Mouse (Mus musculus) left cerebral cortex, adult 8-10 months (tissue): Measurements from ENCODE around the gene Soga1. TPM values are rescaled to one million over a fixed set of nuclear protein-coding genes. Genes with fewer than 3 reads are reported as not detected.

Experiments used
- DNase-seq, 2 experiments: peaks; one replicate each; pipeline ENCODE4 v3.0.0; 2022; ENCODE audit warnings: low spot score in 2 of 2
- total RNA-seq, 4 experiments: library from RNA; stranded (reverse); gene quantifications; 2 replicates each; pipeline ENCODE4 v1.2.4; 2022

The Soga1 gene
- total RNA-seq = 10 to 100 TPM; 19.4 to 25.6 (median 22.0) TPM

- DNase-seq = peak; percentile 52 to 80
Measured at GRCm38 (mm10) chr2:157078793-157079700, at the start of gene Soga1. Gene Soga1 (minus strand): TSS chr2:157079254.

DNA sequence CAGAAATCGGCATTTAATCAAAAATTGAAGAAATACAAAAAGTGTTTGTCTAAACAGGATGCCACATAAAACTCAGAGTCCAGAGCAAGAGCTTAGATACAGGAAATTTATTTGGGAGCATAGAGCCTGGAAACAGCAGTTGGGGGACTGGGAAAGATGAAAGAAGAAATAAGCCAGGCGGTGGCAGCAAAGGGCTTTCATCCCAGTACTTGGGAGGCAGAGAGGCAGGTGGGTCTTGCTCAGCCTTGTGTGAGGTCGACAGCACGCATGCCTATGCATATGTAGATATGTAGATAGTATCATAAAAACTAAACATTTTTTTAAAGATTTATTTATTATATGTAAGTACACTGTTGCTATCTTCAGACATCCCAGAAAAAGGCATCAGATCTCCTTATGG is 49.0 kb upstream of the Soga1 start:
- DNase-seq = no peak

DNA sequence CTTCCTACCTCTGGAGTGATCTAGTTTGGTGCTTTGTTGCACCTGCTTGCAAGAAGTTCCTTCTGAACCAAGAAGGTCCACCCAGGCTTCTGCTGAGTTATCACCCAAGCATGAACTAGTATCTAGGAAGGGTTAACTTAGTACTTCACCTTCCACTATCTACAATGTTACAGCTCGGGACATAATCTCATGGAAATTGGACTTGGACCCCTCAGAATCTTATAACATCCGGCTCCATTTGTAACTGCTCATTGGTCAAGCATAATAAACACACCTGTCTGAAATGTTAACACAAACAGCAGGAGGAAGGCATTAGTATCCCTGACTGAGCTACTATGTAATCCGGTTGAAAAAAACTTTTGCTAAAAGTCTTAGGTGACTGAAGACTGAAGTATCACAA is 48.3 kb upstream of the Soga1 start:
- no peak for DNase-seq

- no peak for DNase-seq
Measured at GRCm38 (mm10) chr2:157125246-157125645, 46.2 kb upstream of the Soga1 start.

DNA sequence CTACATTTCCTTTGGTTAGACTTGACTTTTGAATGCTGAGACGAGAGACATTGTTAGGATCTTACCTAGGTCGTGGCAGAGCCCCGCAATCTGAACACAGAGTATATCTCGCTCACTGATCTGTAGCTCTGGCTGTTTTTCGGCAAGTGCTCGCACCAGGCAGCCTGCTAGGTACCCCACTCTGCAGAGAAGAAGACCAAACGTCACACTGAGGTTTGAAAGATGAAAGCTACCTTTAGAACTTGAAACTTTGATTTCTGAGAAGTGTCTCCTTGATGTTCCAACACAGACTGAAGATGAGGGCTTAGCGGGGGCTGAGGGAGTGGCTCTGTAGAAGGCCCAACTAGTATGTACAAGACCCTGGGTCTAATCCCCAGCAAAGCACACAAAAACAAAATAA is 42.7 kb upstream of the Soga1 start:
- DNase-seq = no peak

GRCm38 (mm10) chr2:157119075-157119474 is 40.0 kb upstream of the Soga1 start:
- DNase-seq = no peak

DNA sequence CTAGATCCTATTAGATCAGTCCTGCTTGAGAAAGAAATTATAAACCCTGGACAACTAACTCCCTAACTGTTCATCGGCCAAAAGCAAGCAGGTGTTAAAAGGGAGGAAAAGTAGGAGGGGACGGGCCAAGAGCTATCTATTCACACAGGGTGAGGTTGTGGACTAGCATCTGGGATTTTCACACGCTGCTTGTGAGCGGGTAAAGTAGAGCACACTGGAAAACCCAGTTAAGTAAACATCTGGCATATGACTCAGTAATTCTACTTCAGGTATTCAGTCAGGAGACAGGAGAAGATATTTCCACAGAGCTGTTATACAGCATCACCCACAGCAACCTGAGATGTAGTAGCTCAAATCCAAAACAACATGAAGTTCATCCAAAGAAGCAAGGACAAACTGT is 39.5 kb upstream of the Soga1 start:
- DNase-seq = no peak

DNA sequence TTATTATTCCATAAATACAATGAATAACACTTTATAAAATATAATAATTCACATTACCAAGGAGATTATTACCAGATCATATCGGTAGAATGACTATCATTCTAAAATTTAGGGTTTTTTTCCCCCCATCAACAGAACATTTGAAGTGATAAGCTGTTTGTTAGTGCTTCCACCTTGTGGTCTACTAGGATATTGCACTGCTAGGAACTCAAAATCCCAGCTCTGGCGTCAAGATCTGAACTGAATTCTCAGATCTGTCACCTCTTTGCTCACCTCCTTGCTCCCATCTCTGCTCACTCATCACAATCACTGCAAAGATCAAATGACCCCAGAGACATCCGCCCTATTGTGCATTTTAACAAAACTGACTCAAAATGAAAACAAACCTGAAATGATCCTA is 37.9 kb upstream of the Soga1 start:
- DNase-seq = no peak

GRCm38 (mm10) chr2:157108236-157108635 is 29.2 kb upstream of the Soga1 start:
- DNase-seq = no peak

- DNase-seq = no peak
Measured at GRCm38 (mm10) chr2:157104454-157104853, 25.4 kb upstream of the Soga1 start.

DNA sequence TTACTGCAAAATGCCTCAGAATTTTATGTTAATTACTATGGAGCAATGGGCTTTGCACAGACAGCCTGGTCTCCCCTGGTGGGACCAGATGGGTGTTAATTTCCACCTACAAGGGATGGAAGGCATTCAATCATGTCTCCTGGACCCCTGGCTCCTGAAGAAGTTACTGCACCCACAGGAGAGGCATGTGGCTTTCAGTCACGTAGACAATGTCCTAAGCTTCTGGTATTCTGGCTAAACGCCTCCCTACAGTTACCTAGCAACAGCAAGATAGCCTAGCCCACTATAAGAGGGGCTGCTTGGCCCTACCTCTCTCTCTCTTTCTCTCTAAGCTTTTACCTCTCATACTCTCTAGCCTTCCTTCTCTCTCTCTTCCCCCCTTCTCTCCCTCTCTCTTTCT is 23.2 kb upstream of the Soga1 start:
- DNase-seq = no peak

- DNase-seq = no peak
Measured at GRCm38 (mm10) chr2:157101650-157102049, 22.6 kb upstream of the Soga1 start.

GRCm38 (mm10) chr2:157100319-157100605 is 21.2 kb upstream of the Soga1 start:
- no peak for DNase-seq

DNA sequence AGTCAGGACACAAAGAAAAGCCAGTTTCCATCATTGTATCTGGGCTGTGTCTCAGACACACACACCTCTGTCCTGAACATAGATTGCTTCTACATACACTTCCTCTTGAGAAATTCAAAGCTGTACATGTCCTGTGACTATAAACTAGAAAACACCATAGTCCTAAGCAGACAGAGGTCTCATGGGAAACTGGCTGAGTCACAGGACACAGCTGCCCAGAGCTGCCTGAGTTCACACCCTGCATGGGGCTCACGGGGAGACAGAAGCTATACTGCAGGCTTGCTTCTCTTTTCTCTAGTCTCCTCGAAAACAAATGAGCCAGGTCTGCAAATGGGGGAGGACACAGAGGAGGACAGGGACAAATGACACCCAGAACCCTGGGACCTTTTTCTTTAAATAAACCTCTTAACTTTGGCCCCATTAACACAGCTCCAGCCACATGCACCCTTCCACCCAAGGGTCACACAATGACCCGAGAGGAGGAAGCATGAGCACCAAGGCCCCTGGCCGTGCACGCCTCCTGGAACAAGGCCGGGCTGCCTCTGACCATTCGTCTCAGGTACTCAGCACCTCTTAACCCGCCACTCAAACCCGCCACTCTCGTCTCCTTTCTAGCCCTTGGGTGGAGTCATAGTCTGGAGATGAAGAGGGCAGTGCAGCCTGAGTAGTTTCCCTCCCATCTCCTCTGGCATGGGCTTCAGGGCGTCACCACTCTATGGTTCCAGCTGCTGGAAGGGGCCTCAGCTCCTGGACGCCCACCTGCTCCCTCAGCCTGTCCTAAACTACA is 20.7 kb upstream of the Soga1 start:
- no peak for DNase-seq

- DNase-seq = peak in 1 of 2 experiments; percentile 59
Measured at GRCm38 (mm10) chr2:157095005-157095755, 16.1 kb upstream of the Soga1 start.

- no peak for DNase-seq
Measured at GRCm38 (mm10) chr2:157092024-157092423, 13.0 kb upstream of the Soga1 start.

GRCm38 (mm10) chr2:157087536-157088317 is 8.7 kb upstream of the Soga1 start:
- DNase-seq = peak in 1 of 2 experiments; percentile 84

DNA sequence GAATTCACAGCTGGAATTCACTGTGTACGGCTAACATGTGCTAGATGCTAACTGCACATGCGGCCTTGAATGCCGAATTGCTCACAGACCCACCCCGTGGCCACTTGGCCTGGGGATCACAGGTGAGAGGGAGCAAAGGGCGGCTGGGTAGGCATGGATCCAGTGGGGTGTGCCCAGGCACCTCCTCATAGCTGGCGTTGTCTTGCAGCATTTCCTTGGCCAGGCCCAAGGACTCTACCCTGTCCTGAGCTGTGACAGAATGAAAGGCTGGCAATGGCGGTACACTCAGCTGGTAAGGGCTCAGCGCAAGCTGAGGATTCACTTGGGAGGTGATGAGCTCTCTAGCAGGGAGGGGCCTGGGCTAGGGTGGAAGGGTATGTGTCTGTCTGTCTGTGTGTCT is 7.7 kb upstream of the Soga1 start, which contains the start of gene Tldc2:
Gene Tldc2 (plus strand): TSS at position 260 of the 400 bp plus-strand sequence.
- no peak for DNase-seq

DNA sequence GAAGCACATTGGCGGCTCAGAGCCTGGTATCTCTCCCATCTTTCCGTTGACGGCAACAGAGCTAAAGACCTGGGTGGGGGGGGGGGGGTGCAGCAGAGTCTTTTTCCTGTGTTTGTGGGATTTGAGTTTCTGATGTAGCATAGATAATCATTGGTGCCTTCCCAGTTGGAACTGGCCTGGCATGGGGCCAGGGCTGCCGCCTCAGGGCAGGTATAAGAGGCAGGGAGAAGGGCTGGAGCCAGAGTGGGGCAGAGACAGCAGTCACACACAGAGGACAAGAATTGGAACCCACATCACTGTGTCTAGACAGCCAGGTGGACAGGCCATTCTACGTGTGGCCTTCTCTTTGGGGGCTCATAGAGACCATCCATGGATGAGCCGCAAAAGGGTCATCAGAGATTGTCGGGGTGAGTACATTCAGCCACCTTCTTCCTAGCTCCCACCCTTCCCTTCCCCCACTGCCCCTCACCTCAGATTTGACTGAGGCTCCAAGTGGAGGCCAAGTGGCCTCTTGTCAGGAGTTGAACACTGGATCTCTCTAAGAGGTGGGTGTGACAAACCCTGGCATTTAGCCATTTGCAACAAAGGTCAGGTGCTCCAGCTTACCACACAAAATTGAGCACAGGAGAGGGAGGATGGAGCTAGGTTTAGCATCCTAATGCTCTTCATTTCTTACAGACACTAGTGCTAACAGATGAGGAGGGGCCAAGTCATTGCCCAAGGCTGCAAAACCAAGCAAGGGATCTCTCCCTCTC is 6.0 kb upstream of the Soga1 start:
- DNase-seq = no peak

DNA sequence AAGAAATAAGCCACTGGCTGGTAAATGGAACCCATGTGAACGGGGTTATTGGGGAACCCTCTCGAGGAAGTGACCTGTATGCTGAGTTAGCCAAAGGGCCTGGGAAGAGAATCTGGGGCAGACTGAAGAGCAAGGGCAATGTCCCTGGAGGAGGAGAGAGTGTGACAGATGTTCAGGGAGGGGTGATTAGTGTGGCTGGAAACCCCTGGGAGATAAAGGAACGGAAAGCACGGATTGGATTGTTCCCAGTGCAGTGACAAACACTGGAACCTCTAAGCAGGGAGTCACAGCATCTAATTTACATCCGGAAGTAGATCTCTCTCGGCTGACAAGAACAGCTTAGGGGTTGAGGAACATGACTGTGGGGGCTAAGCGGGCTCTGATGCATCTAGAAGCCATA is 2.9 kb upstream of the Soga1 start:
- no peak for DNase-seq
